Mouse (Mus musculus): ENCODE data around the gene Flt4.

- no peak for TF ChIP-seq TCF12 (IDR thresholded peaks at IDR 0.05; ENCODE audit: insufficient read depth, poor library complexity, severe bottlenecking)
- no peak for TF ChIP-seq E2F4 (IDR thresholded peaks at IDR 0.05; ENCODE audit: insufficient read depth)
- TF ChIP-seq POLR2A (IDR thresholded peaks at IDR 0.05; ENCODE audit: insufficient read length, low read depth) = no peak
- no peak for TF ChIP-seq TCF3 (IDR thresholded peaks at IDR 0.05; ENCODE audit: insufficient read length, low read depth)
- no peak for TF ChIP-seq POLR2AphosphoS2 (IDR thresholded peaks at IDR 0.05; ENCODE audit: insufficient read length, low read depth)
- TF ChIP-seq USF1 (IDR thresholded peaks at IDR 0.05; ENCODE audit: low read depth) = no peak
- TF ChIP-seq MAX (IDR thresholded peaks at IDR 0.05; ENCODE audit: low read depth) = no peak
- no peak for TF ChIP-seq CEBPB (IDR thresholded peaks at IDR 0.05; ENCODE audit: insufficient read depth, poor library complexity, severe bottlenecking)
- TF ChIP-seq REST (IDR thresholded peaks at IDR 0.05; ENCODE audit: insufficient read depth, insufficient read length) = no peak
- TF ChIP-seq MYOD1 (IDR thresholded peaks at IDR 0.05; ENCODE audit: control insufficient read depth in 1 of 3, insufficient read length in 2 of 3, low read depth in 2 of 3) = no peak
Observed at GRCm38 (mm10) chr11:49624156-49624555, 15.1 kb downstream of the Flt4 start.
